Mouse (Mus musculus) liver, embryonic 13.5 days (tissue): ENCODE measurements around the gene Pof1b. TPM values are rescaled to one million over a fixed set of nuclear protein-coding genes. Genes with fewer than 3 reads are reported as not detected.

Source experiments
- ATAC-seq: fragments of 200-750 bp; cut with Nextera tagmentation; 2 replicates; pipeline ENCODE4 v1.8.0; 2017; ENCODE audit warnings: low read depth, mild to moderate bottlenecking, moderate number of reproducible peaks, moderate library complexity
- DNase-seq: peaks from one replicate; pipeline ENCODE4 v3.0.0; 2022
- H3K27ac ChIP-seq: fragments of 300-500 bp; sonication (generic); 2 replicates; pipeline ENCODE4 v1.5.1; 2015; ENCODE audit warnings: moderate library complexity, mild to moderate bottlenecking, inconsistent platforms
- H3K27me3 ChIP-seq: fragments of 300-500 bp; sonication (generic); 2 replicates; pipeline ENCODE4 v1.6.1; 2015; ENCODE audit warnings: mild to moderate bottlenecking, inconsistent platforms
- H3K36me3 ChIP-seq: fragments of 300-500 bp; sonication (generic); 2 replicates; pipeline ENCODE4 v1.6.1; 2015; ENCODE audit warnings: mild to moderate bottlenecking, inconsistent platforms
- H3K4me1 ChIP-seq: fragments of 300-500 bp; sonication (generic); replicated peaks from 2 replicates; pipeline ENCODE4 v1.6.1; 2015; ENCODE audit warnings: inconsistent platforms
- H3K4me2 ChIP-seq: fragments of 300-500 bp; sonication (generic); 2 replicates; pipeline ENCODE4 v1.6.1; 2015; ENCODE audit warnings: inconsistent platforms, mild to moderate bottlenecking, moderate library complexity
- H3K4me3 ChIP-seq: fragments of 300-500 bp; sonication (generic); replicated peaks from 2 replicates; pipeline ENCODE4 v1.5.1; 2015; ENCODE audit warnings: mild to moderate bottlenecking, inconsistent platforms
- H3K9ac ChIP-seq: fragments of 300-500 bp; sonication (generic); 2 replicates; pipeline ENCODE4 v1.6.1; 2015; ENCODE audit warnings: mild to moderate bottlenecking, inconsistent platforms
- H3K9me3 ChIP-seq: fragments of 300-500 bp; sonication (generic); replicated peaks from 2 replicates; pipeline ENCODE4 v1.6.1; 2016; ENCODE audit warnings: inconsistent platforms
- WGBS: fragments of 180-500 bp; shearing (Covaris S2); methylation state at CpG from one replicate; pipeline ENCODE4 v1.1.7; 2015; ENCODE audit not compliant: insufficient replicate concordance; 5-methylcytosine and 5-hydroxymethylcytosine counted together
- polyA plus RNA-seq: library from polyadenylated mRNA; unstranded; fragments of >200 nt; fragmentation: Nextera tagmentation; extraction: Ambion mirVana; gene quantifications from 2 replicates; pipeline ENCODE4 v1.2.1, GENCODE M21; 2015

Gene Pof1b
- polyA plus RNA-seq, result 0.02 TPM in 1 of 2 replicates, not detected in the other

DNA sequence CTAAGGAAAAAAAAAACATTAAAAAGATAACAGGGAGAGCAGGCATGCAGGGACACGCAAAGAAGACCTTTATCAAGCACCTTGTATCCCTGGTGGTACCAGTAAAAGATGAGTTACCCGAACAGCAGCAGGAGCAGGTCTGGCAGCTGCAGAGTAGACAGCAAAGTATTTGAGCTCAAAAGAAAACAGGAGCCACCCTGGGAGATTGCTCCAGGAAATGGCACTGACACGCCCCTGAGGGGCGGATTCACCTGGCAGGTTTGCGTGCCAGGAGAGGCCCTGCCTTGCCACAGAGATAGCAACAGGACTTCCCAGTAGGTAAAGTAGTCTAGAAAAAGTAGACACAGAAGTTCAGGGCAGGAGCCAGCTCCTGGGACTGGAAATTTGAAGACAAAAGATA, at the start of gene Pof1b:
Gene Pof1b, minus strand, starts transcription at position 144 of the 400 bp plus-strand sequence.
- no peak for DNase-seq
- H3K36me3 ChIP-seq, result no peaks in the 10 kb centered on the region
- no peak within 1 kb of the TSS for H3K27ac ChIP-seq
- no peaks in the 10 kb centered on the region for H3K27me3 ChIP-seq
- no peak within 1 kb of the TSS for H3K9ac ChIP-seq
- no peak for ATAC-seq
- WGBS, result 58% methylated on average over 5 of the region's 5 CpGs
- H3K4me2 ChIP-seq, result no peak within 1 kb of the TSS
- H3K4me3 ChIP-seq, result no peak within 1 kb of the TSS
- no peaks in the 10 kb centered on the region for H3K4me1 ChIP-seq
- no peaks in the 10 kb centered on the region for H3K9me3 ChIP-seq

DNA sequence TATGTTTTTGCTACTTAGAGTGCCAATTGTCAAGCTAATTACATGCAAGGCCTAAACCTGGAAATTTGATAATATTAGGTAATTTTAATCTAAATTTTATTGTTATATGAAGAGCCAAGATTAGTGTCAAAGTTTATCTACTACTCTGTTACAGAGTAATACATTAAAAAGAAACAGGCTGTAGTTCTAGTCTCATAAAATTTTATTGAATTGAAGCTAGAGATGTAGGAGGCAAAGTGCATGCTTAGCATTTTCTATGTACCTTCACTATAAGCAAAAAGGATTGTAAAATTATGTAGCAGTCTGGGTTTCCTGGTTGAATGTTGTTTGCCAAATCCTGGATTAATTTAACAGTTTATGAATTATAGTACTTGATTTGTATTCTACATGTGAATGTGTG, 18.1 kb upstream of the Pof1b start:
- H3K9ac ChIP-seq, result no peak overlapping the region
- H3K27me3 ChIP-seq, result no peaks in the 10 kb centered on the region
- H3K4me1 ChIP-seq, result no peaks in the 10 kb centered on the region
- DNase-seq (no peak), ATAC-seq (no peak)
- H3K4me2 ChIP-seq, result no peak overlapping the region
- no peaks in the 10 kb centered on the region for H3K36me3 ChIP-seq
- H3K27ac ChIP-seq, result no peak overlapping the region
- H3K4me3 ChIP-seq, result no peak overlapping the region
- no peaks in the 10 kb centered on the region for H3K9me3 ChIP-seq

DNA sequence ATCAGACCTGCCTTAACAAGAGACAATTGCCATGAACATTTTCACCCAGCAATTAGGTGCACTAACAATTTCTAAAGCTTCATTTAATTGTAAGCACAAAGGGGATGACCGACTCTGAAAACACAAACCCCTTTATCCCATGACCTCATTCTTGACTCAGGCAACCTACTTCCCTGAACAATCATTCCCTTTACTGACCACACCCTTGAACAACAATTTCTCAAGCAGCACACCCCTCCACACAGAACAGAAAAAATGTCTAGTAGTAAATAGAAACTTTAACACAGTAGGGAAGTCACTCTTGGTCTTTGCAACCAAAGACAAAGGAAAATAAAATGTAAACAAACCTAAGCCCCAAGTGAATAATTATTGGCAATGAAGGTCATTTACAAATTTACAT, 4.1 kb downstream of the Pof1b start:
- WGBS, result 46% methylated on average over 1 of the region's 1 CpGs
- ATAC-seq (no peak), DNase-seq (no peak)
- H3K36me3 ChIP-seq, result no peaks in the 10 kb centered on the region
- H3K27ac ChIP-seq, result no peak overlapping the region
- H3K9ac ChIP-seq, result no peak overlapping the region
- no peaks in the 10 kb centered on the region for H3K27me3 ChIP-seq
- no peaks in the 10 kb centered on the region for H3K4me1 ChIP-seq
- H3K4me3 ChIP-seq, result no peak overlapping the region
- no peak overlapping the region for H3K4me2 ChIP-seq
- H3K9me3 ChIP-seq, result no peaks in the 10 kb centered on the region

DNA sequence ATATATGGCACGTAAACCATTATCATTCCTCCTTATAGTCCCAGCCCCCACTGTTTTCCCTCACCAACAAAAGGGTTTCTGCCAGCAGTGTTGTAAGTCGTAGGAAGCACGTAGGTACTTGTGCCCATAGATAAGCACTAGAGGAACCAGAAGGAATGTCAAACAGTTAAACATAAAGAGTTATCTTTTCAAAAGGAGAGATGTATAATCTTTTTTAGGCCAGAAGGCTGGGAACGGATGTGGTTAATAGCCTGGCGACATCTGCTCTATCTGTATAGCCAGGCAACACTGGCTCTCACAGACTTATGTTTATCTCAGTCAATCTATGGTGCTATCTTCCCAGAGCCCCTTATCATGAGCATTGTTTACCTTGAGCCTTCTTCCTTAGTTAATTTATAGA, 17.8 kb downstream of the Pof1b start:
- Histone ChIP-seq H3K4me3 (no peak overlapping the region), H3K27ac (no peak overlapping the region), H3K9me3 (no peaks in the 10 kb centered on the region), H3K4me1 (no peaks in the 10 kb centered on the region), H3K36me3 (no peaks in the 10 kb centered on the region), H3K9ac (no peak overlapping the region), H3K27me3 (no peaks in the 10 kb centered on the region), H3K4me2 (no peak overlapping the region)
- 19% methylated on average over 5 of the region's 5 CpGs for WGBS
- ATAC-seq (peak; percentile 73), DNase-seq (peak; percentile 1)

DNA sequence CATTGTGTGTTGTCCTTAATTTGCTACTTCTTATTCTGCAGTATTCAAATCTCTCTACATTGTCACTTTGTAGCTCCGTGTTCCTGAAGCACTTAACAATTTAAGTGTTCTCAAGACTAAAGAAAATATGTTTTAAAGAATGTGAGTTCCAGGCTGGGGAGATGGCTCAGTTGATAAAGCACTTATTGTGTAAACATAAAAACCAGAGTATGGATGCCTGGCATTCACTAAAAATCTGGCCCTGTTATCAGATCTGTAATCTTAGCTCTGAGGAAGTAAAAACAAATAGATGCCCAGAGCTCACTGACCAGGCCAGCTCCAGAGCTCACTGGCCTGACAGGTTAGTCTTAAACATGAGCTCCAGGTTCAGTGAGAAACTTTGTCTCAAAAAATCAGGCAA, 22.9 kb downstream of the Pof1b start:
- Histone ChIP-seq H3K27ac (no peak overlapping the region), H3K9me3 (no peaks in the 10 kb centered on the region), H3K27me3 (no peaks in the 10 kb centered on the region), H3K4me1 (no peaks in the 10 kb centered on the region), H3K4me2 (no peak overlapping the region), H3K36me3 (no peaks in the 10 kb centered on the region), H3K4me3 (no peak overlapping the region), H3K9ac (no peak overlapping the region)
- WGBS, result 40% methylated on average over 1 of the region's 1 CpGs
- ATAC-seq (no peak), DNase-seq (no peak)

DNA sequence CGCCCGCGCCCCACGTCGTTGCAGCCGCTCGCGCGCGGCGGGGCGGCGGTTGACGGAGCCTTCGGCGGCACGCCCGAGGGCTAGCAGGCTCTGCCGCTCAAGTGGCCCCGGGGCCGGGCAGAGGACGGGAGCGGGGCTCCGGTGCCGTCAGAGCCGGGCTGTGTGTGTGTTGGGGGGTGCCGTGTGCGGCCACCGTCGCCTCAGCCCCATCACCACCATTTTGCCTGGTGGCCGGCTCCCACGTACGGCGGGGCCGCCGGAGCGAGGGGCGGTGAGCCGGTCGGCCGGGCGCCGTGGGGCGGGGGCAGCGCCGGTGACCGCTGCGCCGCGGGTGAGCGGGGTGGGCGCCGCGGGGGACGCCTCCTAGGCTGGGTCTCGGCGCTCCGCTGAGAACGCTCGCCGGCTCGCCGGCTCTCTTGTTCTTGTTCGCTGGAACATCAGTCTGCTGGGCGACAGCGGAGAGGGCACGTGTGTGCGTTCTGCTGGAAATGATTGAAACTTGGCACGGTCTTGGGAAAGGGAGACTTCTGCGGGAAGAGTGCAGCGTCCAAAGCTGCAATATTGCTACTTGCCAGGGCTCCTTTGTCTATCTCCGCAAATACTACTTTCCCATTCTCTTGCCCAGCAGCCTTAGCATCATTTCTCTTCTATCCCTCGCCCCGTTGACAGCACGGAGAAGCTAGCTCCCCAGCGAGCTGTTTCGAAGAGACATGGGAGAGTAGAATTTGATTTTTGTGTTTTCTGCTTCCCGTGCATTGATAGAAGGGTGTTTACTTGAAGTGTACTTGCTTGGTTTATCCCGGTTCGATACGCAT, 96.9 kb downstream of the Pof1b start:
- Histone ChIP-seq H3K9ac (peak overlapping the region; percentile 41), H3K27me3 (peaks cover 17% of the 10 kb centered on the region), H3K9me3 (no peaks in the 10 kb centered on the region), H3K4me1 (no peaks in the 10 kb centered on the region), H3K36me3 (no peaks in the 10 kb centered on the region), H3K27ac (no peak overlapping the region), H3K4me3 (peak overlapping the region; percentile 57), H3K4me2 (peak overlapping the region; percentile 65)
- WGBS, result 16% methylated on average over 38 of the region's 81 CpGs
- DNase-seq (no peak), ATAC-seq (peak; percentile 41; the same call in 1 of the 2 replicates)

DNA sequence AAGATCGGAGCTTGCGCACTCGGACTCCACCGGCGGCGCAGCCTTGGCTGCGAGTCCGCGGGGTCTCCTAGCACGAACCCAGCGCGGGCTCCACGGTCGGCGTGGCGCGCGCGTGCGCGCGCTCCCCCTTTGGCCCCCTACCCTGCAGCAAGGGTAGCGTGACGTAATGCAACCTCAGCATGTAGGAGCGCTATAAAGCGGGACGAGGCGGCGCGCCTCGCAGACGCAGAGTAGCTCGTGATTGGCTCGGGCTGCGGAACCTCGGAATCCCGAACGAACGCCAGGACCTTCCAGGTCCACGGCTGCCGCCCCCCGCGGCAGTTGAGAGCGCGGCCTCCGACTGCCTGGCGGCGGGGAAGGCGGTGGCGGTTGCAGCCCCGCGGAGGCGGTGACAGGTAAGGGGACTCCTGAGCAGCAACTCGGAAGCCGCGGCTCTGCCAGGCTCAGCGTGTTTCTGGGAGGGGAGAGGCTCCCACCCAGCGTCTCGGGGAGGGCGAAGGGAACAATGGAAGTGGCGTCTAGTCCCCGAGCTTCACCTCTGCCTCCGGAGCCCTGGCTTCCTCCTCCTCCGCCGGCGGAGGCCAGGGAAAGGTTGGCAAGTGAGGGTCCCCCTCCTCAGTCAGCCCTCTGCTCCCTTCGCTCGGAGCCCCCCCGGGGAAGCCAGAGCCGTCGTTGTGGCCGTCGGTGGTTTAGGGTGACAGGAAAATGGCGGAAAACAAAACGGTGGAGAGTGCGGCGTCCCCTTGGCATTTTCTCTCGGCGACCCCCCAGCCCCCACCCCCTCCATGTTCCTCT, 97.7 kb downstream of the Pof1b start, which contains the start of gene Zfp711:
Gene Zfp711, plus strand, starts transcription at position 16 of the 795 bp plus-strand sequence.
- no peaks in the 10 kb centered on the region for H3K9me3 ChIP-seq
- peaks cover 17% of the 10 kb centered on the region for H3K27me3 ChIP-seq
- WGBS, result 8% methylated on average over 69 of the region's 79 CpGs
- DNase-seq (peak; percentile 3), ATAC-seq (peak; percentile 74)
- peak within 1 kb of the TSS; percentile 57 for H3K4me3 ChIP-seq
- H3K4me1 ChIP-seq, result no peaks in the 10 kb centered on the region
- H3K4me2 ChIP-seq, result peak within 1 kb of the TSS; percentile 65
- H3K36me3 ChIP-seq, result no peaks in the 10 kb centered on the region
- no peak within 1 kb of the TSS for H3K27ac ChIP-seq
- H3K9ac ChIP-seq, result peak within 1 kb of the TSS; percentile 41

Other genes starting within 250 kb of the Pof1b start
- not detected in 2 replicates for gene 2010106E10Rik, start 203.4 kb downstream of the Pof1b start, polyA plus RNA-seq
- 0.84 and 1.5 TPM in 2 replicates for gene Zfp711, start 98.1 kb downstream of the Pof1b start, polyA plus RNA-seq